Mouse (Mus musculus) heart, embryonic 15.5 days (tissue): ENCODE measurements around the gene Gm11037. TPM values are rescaled to one million over a fixed set of nuclear protein-coding genes. Genes with fewer than 3 reads are reported as not detected.
A peak's percentile ranks its signal among the peaks of the same experiment; 100 is the strongest.

Source experiments
- ATAC-seq: fragments of 200-750 bp; cut with Nextera tagmentation; replicated peaks from 2 replicates; pipeline ENCODE4 v1.8.0; 2017; ENCODE audit warnings: low read depth, moderate TSS enrichment; ENCODE audit not compliant: insufficient number of reproducible peaks, insufficient read depth, low FRiP score
- H3K27ac ChIP-seq: fragments of 300-500 bp; sonication (generic); 2 replicates; pipeline ENCODE4 v1.5.1; 2015; ENCODE audit warnings: mild to moderate bottlenecking, inconsistent platforms
- H3K27me3 ChIP-seq: fragments of 300-500 bp; sonication (generic); 2 replicates; pipeline ENCODE4 v1.6.1; 2015; ENCODE audit warnings: inconsistent platforms
- H3K36me3 ChIP-seq: fragments of 300-500 bp; sonication (generic); 2 replicates; pipeline ENCODE4 v1.6.1; 2015; ENCODE audit warnings: mild to moderate bottlenecking, inconsistent platforms
- H3K4me1 ChIP-seq: fragments of 300-500 bp; sonication (generic); replicated peaks from 2 replicates; pipeline ENCODE4 v1.6.1; 2015; ENCODE audit warnings: inconsistent platforms
- H3K4me2 ChIP-seq: fragments of 300-500 bp; sonication (generic); 2 replicates; pipeline ENCODE4 v1.6.1; 2015; ENCODE audit warnings: inconsistent platforms, mild to moderate bottlenecking, moderate library complexity
- H3K4me3 ChIP-seq: fragments of 300-500 bp; sonication (generic); 2 replicates; pipeline ENCODE4 v1.5.1; 2015; ENCODE audit warnings: mild to moderate bottlenecking, inconsistent platforms
- H3K9ac ChIP-seq: fragments of 300-500 bp; sonication (generic); 2 replicates; pipeline ENCODE4 v1.6.1; 2015; ENCODE audit warnings: mild to moderate bottlenecking, inconsistent platforms
- H3K9me3 ChIP-seq: fragments of 300-500 bp; sonication (generic); replicated peaks from 2 replicates; pipeline ENCODE4 v1.6.1; 2016; ENCODE audit warnings: inconsistent platforms
- WGBS: fragments of 180-500 bp; shearing (Covaris S2); methylation state at CpG from one replicate; pipeline ENCODE4 v1.1.7; 2015; ENCODE audit warnings: mixed read lengths; 5-methylcytosine and 5-hydroxymethylcytosine counted together
- polyA plus RNA-seq: library from polyadenylated mRNA; unstranded; fragments of >200 nt; fragmentation: Nextera tagmentation; extraction: Ambion mirVana; gene quantifications from 2 replicates; pipeline ENCODE4 v1.2.1, GENCODE M21; 2015

The Gm11037 gene
- polyA plus RNA-seq, 1 experiment from 2014 or later = not detected

GRCm38 (mm10) chr2:131129836-131130235, 3.5 kb upstream of the Gm11037 start:
- Histone ChIP-seq H3K4me1 (peaks cover 34% of the 10 kb centered on the region), H3K4me3 (no peak overlapping the region), H3K27me3 (no peaks in the 10 kb centered on the region), H3K36me3 (no peaks in the 10 kb centered on the region), H3K9me3 (no peaks in the 10 kb centered on the region), H3K27ac (no peak overlapping the region), H3K9ac (no peak overlapping the region), H3K4me2 (peak overlapping the region; percentile 86; the same call in 1 of the 2 replicates)
- 59% methylated on average over 5 of the region's 5 CpGs for WGBS
- no peak for ATAC-seq

- Histone ChIP-seq H3K4me1 (peaks cover 44% of the 10 kb centered on the region), H3K9me3 (no peaks in the 10 kb centered on the region), H3K4me2 (no peak overlapping the region), H3K9ac (no peak overlapping the region), H3K36me3 (no peaks in the 10 kb centered on the region), H3K27me3 (no peaks in the 10 kb centered on the region), H3K4me3 (no peak overlapping the region), H3K27ac (no peak overlapping the region)
- ATAC-seq = no peak
- 93% methylated on average over 2 of the region's 2 CpGs for WGBS
Observed at GRCm38 (mm10) chr2:131130849-131131248, 2.4 kb upstream of the Gm11037 start.

GRCm38 (mm10) chr2:131132111-131132888, 997 bp upstream of the Gm11037 start:
- 66% methylated on average over 10 of the region's 10 CpGs for WGBS
- H3K27me3 ChIP-seq = no peaks in the 10 kb centered on the region
- H3K27ac ChIP-seq = peak overlapping the region; percentile 44
- H3K36me3 ChIP-seq = no peaks in the 10 kb centered on the region
- H3K9me3 ChIP-seq = no peaks in the 10 kb centered on the region
- H3K4me2 ChIP-seq = no peak overlapping the region
- H3K9ac ChIP-seq = no peak overlapping the region
- H3K4me3 ChIP-seq = no peak overlapping the region
- ATAC-seq = no peak
- peaks cover 47% of the 10 kb centered on the region for H3K4me1 ChIP-seq

- peaks cover 44% of the 10 kb centered on the region for H3K4me1 ChIP-seq
- H3K9me3 ChIP-seq = no peaks in the 10 kb centered on the region
- H3K27ac ChIP-seq = peak overlapping the region; percentile 73
- peak; percentile 54 for ATAC-seq
- H3K36me3 ChIP-seq = no peaks in the 10 kb centered on the region
- H3K4me2 ChIP-seq = no peak overlapping the region
- 53% methylated on average over 1 of the region's 1 CpGs for WGBS
- no peak overlapping the region for H3K9ac ChIP-seq
- H3K27me3 ChIP-seq = no peaks in the 10 kb centered on the region
- H3K4me3 ChIP-seq = no peak overlapping the region
Observed at GRCm38 (mm10) chr2:131134381-131134780, 1.1 kb downstream of the Gm11037 start.

- no peak for ATAC-seq
- H3K9me3 ChIP-seq = no peaks in the 10 kb centered on the region
- no peak overlapping the region for H3K9ac ChIP-seq
- H3K4me2 ChIP-seq = no peak overlapping the region
- WGBS = 62% methylated on average over 8 of the region's 8 CpGs
- H3K4me3 ChIP-seq = no peak overlapping the region
- H3K4me1 ChIP-seq = peaks cover 46% of the 10 kb centered on the region
- peak overlapping the region; percentile 73 for H3K27ac ChIP-seq
- no peaks in the 10 kb centered on the region for H3K27me3 ChIP-seq
- H3K36me3 ChIP-seq = no peaks in the 10 kb centered on the region
Observed at GRCm38 (mm10) chr2:131134826-131135400, 1.6 kb downstream of the Gm11037 start.

- Histone ChIP-seq H3K4me1 (peaks cover 54% of the 10 kb centered on the region), H3K4me3 (no peak overlapping the region)
Observed at GRCm38 (mm10) chr2:131135521-131136139, 2.3 kb downstream of the Gm11037 start.

GRCm38 (mm10) chr2:131138296-131138695, 5.0 kb downstream of the Gm11037 start:
- Histone ChIP-seq H3K4me2 (no peak overlapping the region), H3K9me3 (no peaks in the 10 kb centered on the region), H3K9ac (no peak overlapping the region), H3K4me3 (no peak overlapping the region), H3K27me3 (no peaks in the 10 kb centered on the region), H3K4me1 (peaks cover 62% of the 10 kb centered on the region), H3K36me3 (peaks cover 2% of the 10 kb centered on the region), H3K27ac (no peak overlapping the region)
- WGBS = 84% methylated on average over 4 of the region's 4 CpGs
- ATAC-seq = no peak

More at GRCm38 (mm10) chr2:131135521-131136139, 2.3 kb downstream of the Gm11037 start:
- Histone ChIP-seq H3K9ac (no peak overlapping the region), H3K27me3 (no peaks in the 10 kb centered on the region), H3K9me3 (no peaks in the 10 kb centered on the region), H3K36me3 (no peaks in the 10 kb centered on the region), H3K4me2 (peak overlapping the region; percentile 14; the same call in 1 of the 2 replicates), H3K27ac (peak overlapping the region; percentile 73)
- ATAC-seq = peak; percentile 63
- 24% methylated on average over 11 of the region's 11 CpGs for WGBS

- no peaks in the 10 kb centered on the region for H3K27me3 ChIP-seq
- H3K4me2 ChIP-seq = no peak overlapping the region
- no peaks in the 10 kb centered on the region for H3K9me3 ChIP-seq
- no peak for ATAC-seq
- H3K36me3 ChIP-seq = peaks cover 7% of the 10 kb centered on the region
- WGBS = 95% methylated on average over 7 of the region's 7 CpGs
- peaks cover 59% of the 10 kb centered on the region for H3K4me1 ChIP-seq
- no peak overlapping the region for H3K9ac ChIP-seq
- H3K4me3 ChIP-seq = no peak overlapping the region
- no peak overlapping the region; the same call in 1 of the 2 replicates for H3K27ac ChIP-seq
Observed at GRCm38 (mm10) chr2:131138760-131139159, 5.5 kb downstream of the Gm11037 start.

- Histone ChIP-seq H3K27ac (peak overlapping the region; percentile 80), H3K36me3 (peaks cover 9% of the 10 kb centered on the region), H3K4me3 (no peak overlapping the region), H3K27me3 (no peaks in the 10 kb centered on the region), H3K9ac (no peak overlapping the region), H3K4me1 (peaks cover 53% of the 10 kb centered on the region), H3K4me2 (no peak overlapping the region), H3K9me3 (no peaks in the 10 kb centered on the region)
- 83% methylated on average over 5 of the region's 5 CpGs for WGBS
- ATAC-seq = no peak
Observed at GRCm38 (mm10) chr2:131139287-131139686, 6.0 kb downstream of the Gm11037 start.

- Histone ChIP-seq H3K27ac (peak overlapping the region; percentile 80), H3K9me3 (no peaks in the 10 kb centered on the region), H3K4me1 (peaks cover 46% of the 10 kb centered on the region), H3K36me3 (peaks cover 14% of the 10 kb centered on the region), H3K27me3 (no peaks in the 10 kb centered on the region), H3K4me2 (no peak overlapping the region), H3K9ac (no peak overlapping the region), H3K4me3 (no peak overlapping the region)
- no peak; the same call in 1 of the 2 replicates for ATAC-seq
- WGBS = 15% methylated on average over 5 of the region's 5 CpGs
Observed at GRCm38 (mm10) chr2:131139886-131140532, 6.7 kb downstream of the Gm11037 start.

GRCm38 (mm10) chr2:131140533-131140905, 7.2 kb downstream of the Gm11037 start:
- peaks cover 16% of the 10 kb centered on the region for H3K36me3 ChIP-seq
- no peak overlapping the region for H3K9ac ChIP-seq
- ATAC-seq = no peak

More at GRCm38 (mm10) chr2:131140533-131140905, 7.2 kb downstream of the Gm11037 start:
- H3K4me3 ChIP-seq = no peak overlapping the region
- no peaks in the 10 kb centered on the region for H3K9me3 ChIP-seq
- no peak overlapping the region for H3K4me2 ChIP-seq
- H3K4me1 ChIP-seq = peaks cover 41% of the 10 kb centered on the region
- H3K27ac ChIP-seq = peak overlapping the region; percentile 80
- WGBS = 34% methylated on average over 5 of the region's 5 CpGs
- H3K27me3 ChIP-seq = no peaks in the 10 kb centered on the region
